Comparison of ENCODE assay signal across 9 mouse cellular contexts in genomic region chr9:49975938-49976671, GRCm38 (mm10).
DNase-seq lines count a peak whose midpoint lies in the region; ATAC-seq lines count a peak whose summit lies in the region.
"Had no signal": no experiment of that assay in that cellular context is flagged by ENCODE, and none has a peak within 500 bp of the region (broad histone marks: within the 10 kb centered on the region; RNA-seq: fewer than 3 reads in every experiment).

No protein-coding gene starts in this region.

- peak overlapping the region; percentile 11 for H3K4me2 ChIP-seq in hindbrain, embryonic 15.5 days
- H3K4me2 ChIP-seq in midbrain, embryonic 15.5 days, result no peak overlapping the region

- peak; percentile 93 for DNase-seq in Muller cell, postnatal 12 days (ENCODE audit: inconsistent ontology term)
- peak; percentile 33 to 42 for DNase-seq in gastrocnemius, adult 8-10 months (ENCODE audit: low spot score in 2 of 2)
- peak; percentile 33 to 57 for DNase-seq in layer of hippocampus, postnatal 36 days
- DNase-seq in urinary bladder, postnatal 4 days (ENCODE audit: low spot score in 2 of 2), result peak; percentile 69 to 70

- H3K9me3 ChIP-seq in hindbrain, embryonic 15.5 days, result no peaks in the 10 kb centered on the region
- H3K9me3 ChIP-seq in midbrain, embryonic 15.5 days, result no peaks in the 10 kb centered on the region

- H3K36me3 ChIP-seq in hindbrain, embryonic 15.5 days, result no peaks in the 10 kb centered on the region
- no peaks in the 10 kb centered on the region for H3K36me3 ChIP-seq in midbrain, embryonic 15.5 days (replicated peaks)

- H3K4me3 ChIP-seq in hindbrain, embryonic 15.5 days, result no peak overlapping the region
- H3K4me3 ChIP-seq in midbrain, embryonic 15.5 days, result no peak overlapping the region

- peak overlapping the region; percentile 7; the same call in 1 of the 2 replicates for H3K27ac ChIP-seq in hindbrain, embryonic 15.5 days (replicated peaks)
- peak overlapping the region; percentile 31; the same call in 1 of the 2 replicates for H3K27ac ChIP-seq in midbrain, embryonic 15.5 days
- H3K27ac ChIP-seq: liver, embryonic 14.5 days had no signal

- ATAC-seq in cerebellum, adult (ENCODE audit: insufficient number of reproducible peaks, low FRiP score, low TSS enrichment), result peak; percentile 77
- ATAC-seq in hindbrain, embryonic 15.5 days (ENCODE audit: low FRiP score, low read depth), result peak; percentile 80
- ATAC-seq in midbrain, embryonic 15.5 days (replicated peaks), result peak; percentile 74; the same call in 1 of the 2 replicates
- no peak for ATAC-seq in inflammation-experienced regulatory T-cells, adult 6 months

- H3K4me1 ChIP-seq in hindbrain, embryonic 15.5 days (replicated peaks), result peaks cover 19% of the 10 kb centered on the region
- 0 out of 2 replicates have a peak, but pooled peaks cover 10% of the 10 kb centered on the region for H3K4me1 ChIP-seq in midbrain, embryonic 15.5 days

- WGBS in hindbrain, embryonic 15.5 days, result 39% methylated on average over 11 of the region's 11 CpGs
- 49% methylated on average over 11 of the region's 11 CpGs for whole genome bisulfite sequencing in midbrain, embryonic 15.5 days

- no peak overlapping the region for H3K9ac ChIP-seq in hindbrain, embryonic 15.5 days
- H3K9ac ChIP-seq in midbrain, embryonic 15.5 days, result no peak overlapping the region
- H3K9ac ChIP-seq: liver, embryonic 14.5 days had no signal

- no peaks in the 10 kb centered on the region for H3K27me3 ChIP-seq in hindbrain, embryonic 15.5 days
- H3K27me3 ChIP-seq in midbrain, embryonic 15.5 days (replicated peaks), result no peaks in the 10 kb centered on the region

Comparison
In these comparisons a context has a peak if more than half of its experiments do, and no peak if none do; other contexts are left out.
1. DNase-seq: peak in every context shown above with its lines; median percentile 93 in Muller cell, postnatal 12 days; 70 in urinary bladder, postnatal 4 days; 45 in layer of hippocampus, postnatal 36 days; 38 in gastrocnemius, adult 8-10 months.